Mouse (Mus musculus) embryonic fibroblast, embryonic 13.5 days (primary cell): ENCODE measurements at regions not wholly inside any gene's neighbourhood (a gene's known extent, or its start where the extent isn't known, plus 50 kb on each side); places are given as distances from the start of the nearest gene placed in this dataset.

Experiments used
- CTCF ChIP-seq: IDR thresholded peaks from 2 replicates; pipeline ENCODE4 v1.5.1; 2011; ENCODE audit warnings: mild to moderate bottlenecking, control low read depth, low read length, moderate library complexity, borderline replicate concordance; ENCODE audit not compliant: insufficient read depth
- POLR2A ChIP-seq: IDR thresholded peaks from 2 replicates; pipeline ENCODE4 v1.6.1; 2011; ENCODE audit warnings: low read depth, mild to moderate bottlenecking, control low read depth, low read length, moderate library complexity

DNA sequence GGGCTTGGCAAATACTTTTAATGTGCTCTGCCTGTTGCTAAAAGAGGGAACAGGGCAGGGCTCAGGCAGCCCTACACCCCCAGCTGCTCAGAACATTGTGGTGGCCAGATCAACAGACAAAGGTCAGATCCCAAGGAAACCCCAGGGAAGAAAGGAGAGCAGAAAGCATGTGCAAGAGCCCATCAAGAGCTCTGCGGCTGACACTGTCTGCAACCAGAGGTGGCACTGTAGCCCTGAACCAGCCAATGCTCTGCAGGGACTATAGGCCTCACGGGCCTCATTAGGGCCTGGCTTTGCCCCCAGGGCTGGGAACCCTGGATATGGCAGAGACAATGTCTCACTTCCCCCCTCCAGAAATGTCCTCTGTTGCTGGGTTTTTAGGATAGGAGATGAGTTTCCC lies 93.8 kb downstream of the 1810010D01Rik start:
- no peak for TF ChIP-seq CTCF
- TF ChIP-seq POLR2A, result no peak
